Comparison of ENCODE assay signal across 11 mouse cellular contexts in genomic region chr7:68667215-68667614, GRCm38 (mm10).
DNase-seq lines count a peak whose midpoint lies in the region; ATAC-seq and TF ChIP-seq lines count a peak whose summit lies in the region.
"Had no signal": no experiment of that assay in that cellular context is flagged by ENCODE, and none has a peak within 500 bp of the region (broad histone marks: within the 10 kb centered on the region; RNA-seq: fewer than 3 reads in every experiment).

No protein-coding gene starts in this region.

- no peaks in the 10 kb centered on the region for H3K9me3 ChIP-seq in heart, embryonic 10.5 days
- H3K9me3 ChIP-seq: hindbrain, embryonic 15.5 days; limb, embryonic 15.5 days; neural tube, embryonic 13.5 days had no signal

- TF ChIP-seq CTCF in heart, adult 2 months (IDR thresholded peaks at IDR 0.05), result peak; percentile 45

- H3K36me3 ChIP-seq in heart, adult 2 months (ENCODE audit: control insufficient read depth, insufficient read depth, low read length), result no peaks in the 10 kb centered on the region
- H3K36me3 ChIP-seq in heart, embryonic 10.5 days, result no peaks in the 10 kb centered on the region
- H3K36me3 ChIP-seq: hindbrain, embryonic 15.5 days; limb, embryonic 15.5 days; neural tube, embryonic 13.5 days had no signal

- intact Hi-C loops in heart, adult 2 months (cut with DNase I), result loop anchor here (5.0 kb wide), 1 partner anchor 155 kb away; no protein-coding TSS in a partner anchor

- TF ChIP-seq EP300 in heart, adult 2 months (IDR thresholded peaks at IDR 0.05; ENCODE audit: insufficient read depth, low read depth, low read length), result no peak

- H3K4me1 ChIP-seq in heart, adult 2 months (ENCODE audit: control insufficient read depth, insufficient read depth, low read length), result no peaks in the 10 kb centered on the region
- H3K4me1 ChIP-seq in heart, embryonic 10.5 days, result no peaks in the 10 kb centered on the region
- H3K4me1 ChIP-seq: hindbrain, embryonic 15.5 days; limb, embryonic 15.5 days; neural tube, embryonic 13.5 days had no signal

- H3K27ac ChIP-seq in heart, adult 2 months, result no peak overlapping the region
- H3K27ac ChIP-seq in heart, embryonic 10.5 days, result no peak overlapping the region
- H3K27ac ChIP-seq: hindbrain, embryonic 15.5 days; limb, embryonic 15.5 days; neural tube, embryonic 13.5 days had no signal

- TF ChIP-seq POLR2A in heart, adult 2 months (IDR thresholded peaks at IDR 0.05; ENCODE audit: insufficient read depth, low read depth, low read length), result no peak

- no peaks in the 10 kb centered on the region for H3K79me2 ChIP-seq in heart, adult 2 months (replicated peaks; ENCODE audit: control insufficient read depth, insufficient read depth, low read length)

- H3K9ac ChIP-seq in heart, adult 2 months (ENCODE audit: low read depth, low read length), result no peak overlapping the region
- H3K9ac ChIP-seq: hindbrain, embryonic 15.5 days; limb, embryonic 15.5 days; neural tube, embryonic 13.5 days had no signal

- WGBS in heart, adult 2 months, result 65% methylated on average over 4 of the region's 4 CpGs
- WGBS in heart, embryonic 10.5 days, result 57% methylated on average over 4 of the region's 4 CpGs

- ATAC-seq in megakaryocyte-erythroid progenitor cell, adult 5-6 weeks (replicated peaks; ENCODE audit: low FRiP score, low TSS enrichment, poor library complexity, severe bottlenecking), result no peak

- H3K27me3 ChIP-seq in heart, adult 2 months (ENCODE audit: control insufficient read depth, insufficient read depth, low read length), result no peaks in the 10 kb centered on the region
- H3K27me3 ChIP-seq in heart, embryonic 10.5 days (ENCODE audit: insufficient read depth, poor library complexity, severe bottlenecking), result no peaks in the 10 kb centered on the region
- H3K27me3 ChIP-seq: hindbrain, embryonic 15.5 days; limb, embryonic 15.5 days; neural tube, embryonic 13.5 days had no signal

- H3K4me3 ChIP-seq in heart, adult 2 months, result no peak overlapping the region
- no peak overlapping the region for H3K4me3 ChIP-seq in heart, embryonic 10.5 days
- H3K4me3 ChIP-seq: hindbrain, embryonic 15.5 days; limb, embryonic 15.5 days; neural tube, embryonic 13.5 days had no signal

- DNase-seq in heart, adult 2 months, result no peak
- no peak for DNase-seq in heart, embryonic 10.5 days (ENCODE audit: low spot score)
- DNase-seq in right cerebral cortex, postnatal 14 days, result peak; percentile 22
- no peak for DNase-seq in right cerebral cortex, postnatal 36 days (ENCODE audit: low spot score in 2 of 2)
- peak; percentile 28 for DNase-seq in kidney, adult 9 months
- DNase-seq in retina, postnatal 1 day, result peak; percentile 20
- DNase-seq in Muller cell, postnatal 12 days (ENCODE audit: inconsistent ontology term), result no peak

Comparison
In these comparisons a context has a peak if more than half of its experiments do, and no peak if none do; other contexts are left out.
1. DNase-seq: peak in right cerebral cortex, postnatal 14 days (single experiment), kidney, adult 9 months (single experiment) and retina, postnatal 1 day (single experiment); none in heart, adult 2 months (0 of 2), heart, embryonic 10.5 days (single experiment), right cerebral cortex, postnatal 36 days (0 of 2) and Muller cell, postnatal 12 days (single experiment).